Mouse (Mus musculus) cerebellum, postnatal 25 days (tissue): ENCODE results near the gene Fthl17e.
A peak's percentile ranks its signal among the peaks of the same experiment; 100 is the strongest.
"Not testable (repeated sequence)": the region's sequence is repeated elsewhere in the genome, so short reads cannot be mapped to it uniquely, and the experiment has no call there.

ENCODE experiments used
- DNase-seq, 2 experiments: peaks; one replicate each; pipeline ENCODE4 v3.0.0; 2021; ENCODE audit warnings: mixed read lengths in 2 of 2

Gene Fthl17e

DNA sequence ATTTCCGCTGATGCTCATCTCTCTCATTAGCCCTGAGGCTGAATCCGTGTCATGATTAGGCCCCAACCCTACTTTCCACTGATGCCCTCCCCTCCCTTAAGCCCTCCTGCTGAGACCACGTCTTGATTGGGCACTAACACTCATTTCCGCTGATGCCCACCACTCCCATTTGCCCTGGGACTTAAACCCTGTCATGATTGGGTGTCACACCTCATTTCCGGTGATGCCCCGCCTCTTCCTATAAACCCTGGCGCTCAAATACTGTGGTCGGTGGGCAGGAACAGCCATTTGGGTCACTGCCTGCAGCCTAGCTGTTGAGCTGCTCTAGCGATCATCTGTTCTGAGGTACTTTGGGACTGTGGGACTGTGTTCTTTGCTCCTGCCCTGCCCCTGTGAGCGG, at the start of gene Fthl17e:
Gene Fthl17e (plus strand): TSS at position 301 of the 400 bp plus-strand sequence.
- not testable (repeated sequence) for DNase-seq

DNA sequence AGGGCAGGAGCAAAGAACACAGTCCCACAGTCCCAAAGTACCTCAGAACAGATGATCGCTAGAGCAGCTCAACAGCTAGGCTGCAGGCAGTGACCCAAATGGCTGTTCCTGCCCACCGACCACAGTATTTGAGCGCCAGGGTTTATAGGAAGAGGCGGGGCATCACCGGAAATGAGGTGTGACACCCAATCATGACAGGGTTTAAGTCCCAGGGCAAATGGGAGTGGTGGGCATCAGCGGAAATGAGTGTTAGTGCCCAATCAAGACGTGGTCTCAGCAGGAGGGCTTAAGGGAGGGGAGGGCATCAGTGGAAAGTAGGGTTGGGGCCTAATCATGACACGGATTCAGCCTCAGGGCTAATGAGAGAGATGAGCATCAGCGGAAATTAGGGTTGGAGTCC, 46.6 kb upstream of the Fthl17e start, which contains the start of gene Fthl17d:
Gene Fthl17d (minus strand): TSS at position 101 of the 400 bp plus-strand sequence.
- DNase-seq: not testable (repeated sequence)

DNA sequence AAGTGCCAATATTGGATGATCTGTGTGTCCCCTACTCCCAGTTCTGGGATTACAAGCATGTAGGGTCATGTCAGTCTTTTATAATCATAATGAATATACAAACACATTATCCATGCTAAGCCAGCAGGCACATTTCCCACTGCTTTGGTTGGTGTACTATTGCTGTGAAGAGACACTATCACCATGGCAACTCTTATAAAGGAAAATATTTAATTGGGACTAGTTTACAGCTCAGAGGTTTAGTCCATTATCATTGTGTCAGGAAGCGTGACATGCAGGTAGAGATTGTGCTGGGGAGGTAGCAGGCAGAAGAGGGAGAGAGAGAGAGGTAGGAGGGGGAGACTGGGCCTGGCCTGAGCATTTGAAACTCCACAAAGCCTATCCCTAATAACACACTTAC, 17.2 kb upstream of the Fthl17e start:
- no peak for DNase-seq

DNA sequence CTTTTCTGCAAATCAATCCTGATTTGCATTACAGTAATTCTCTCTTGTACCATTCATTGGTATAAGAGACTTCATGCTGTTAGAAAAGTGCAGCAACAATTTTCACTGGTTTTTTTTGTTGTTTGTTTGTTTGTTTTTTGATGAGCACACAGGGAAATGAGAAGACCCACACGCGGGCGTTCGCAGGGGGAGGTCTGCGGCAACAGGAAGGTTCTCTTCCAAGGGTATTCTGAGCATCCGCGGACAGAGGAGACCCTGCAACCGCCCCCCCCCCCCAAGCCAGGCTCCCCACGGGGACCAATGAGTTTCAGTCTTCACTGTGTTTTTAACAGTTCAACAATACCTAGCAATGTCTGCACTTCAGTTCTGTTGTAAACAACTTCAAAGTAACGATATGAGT, 13.8 kb upstream of the Fthl17e start:
- no peak for DNase-seq

DNA sequence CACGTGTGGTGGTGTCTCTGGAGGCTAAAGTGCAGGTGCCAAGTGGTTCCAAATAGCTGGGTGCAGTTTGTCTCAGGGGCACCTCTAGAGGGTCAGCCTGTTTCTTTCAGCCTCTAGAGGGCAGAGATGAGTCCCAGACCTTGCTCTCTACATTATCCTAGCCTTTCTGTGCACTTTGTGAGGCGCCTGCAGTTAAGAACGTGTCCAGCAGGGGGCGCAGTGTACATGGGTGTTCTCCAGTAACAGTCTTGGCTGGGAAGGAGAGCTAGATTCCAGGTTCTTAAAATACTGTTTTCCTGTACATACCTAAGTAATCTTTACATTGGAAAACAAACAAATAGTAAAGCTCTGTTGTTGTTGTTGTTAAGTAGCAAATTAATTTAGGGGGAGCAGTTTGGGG, 8.3 kb downstream of the Fthl17e start:
- peak in 1 of 2 experiments; percentile 5 for DNase-seq

DNA sequence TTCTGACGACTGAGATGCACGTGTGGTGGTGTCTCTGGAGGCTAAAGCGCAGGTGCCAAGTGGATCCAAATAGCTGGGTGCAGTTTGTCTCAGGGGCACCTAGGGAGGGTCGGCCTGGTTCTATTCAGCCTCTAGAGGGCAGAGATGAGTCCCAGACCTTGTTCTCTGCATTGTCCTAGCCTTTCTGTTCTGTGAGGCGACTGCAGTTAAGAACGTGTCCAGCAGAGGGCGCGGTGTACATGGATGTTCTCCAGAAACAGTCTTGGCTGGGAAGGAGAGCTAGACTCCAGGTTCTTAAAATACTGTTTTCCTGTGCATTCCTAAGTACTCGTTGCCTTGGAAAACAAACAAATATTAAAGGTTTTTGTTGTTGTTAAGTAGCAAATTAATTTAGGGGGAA, 27.7 kb downstream of the Fthl17e start:
- peak; percentile 85 for DNase-seq

DNA sequence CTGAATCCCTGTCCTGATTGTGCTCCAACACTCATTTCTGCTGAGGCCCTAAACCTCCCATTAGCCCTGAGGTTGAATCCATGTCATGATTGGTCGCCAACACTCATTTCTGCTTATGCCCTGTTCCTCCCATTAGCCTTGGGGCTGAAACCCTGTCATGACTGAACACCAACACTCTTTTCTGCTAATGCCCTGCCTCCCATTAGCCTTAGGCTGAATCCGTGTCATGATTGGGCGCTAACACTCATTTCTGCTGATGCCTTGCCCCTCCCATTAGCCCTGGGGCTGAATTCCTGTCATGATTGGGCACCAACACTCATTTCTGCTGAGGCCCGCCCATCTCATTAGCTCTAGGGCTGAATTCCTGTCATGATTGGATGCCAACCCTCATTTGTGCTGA, 28.8 kb downstream of the Fthl17e start:
- DNase-seq: no peak

DNA sequence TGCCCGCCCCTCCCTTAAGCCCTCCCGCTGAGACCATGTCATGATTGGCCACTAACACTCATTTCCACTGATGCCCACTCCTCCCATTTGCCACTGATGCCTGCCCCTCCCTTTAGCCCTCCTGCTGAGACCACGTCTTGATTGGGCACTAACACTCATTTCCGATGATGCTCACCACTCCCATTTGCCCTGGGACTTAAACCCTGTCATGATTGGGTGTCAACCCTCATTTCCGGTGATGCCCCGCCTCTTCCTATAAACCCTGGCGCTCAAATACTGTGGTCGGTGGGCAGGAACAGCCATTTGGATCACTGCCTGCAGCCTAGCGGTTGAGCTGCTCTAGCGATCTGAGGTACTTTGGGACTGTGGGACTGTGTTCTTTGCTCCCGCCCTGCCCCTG, 29.4 kb downstream of the Fthl17e start, which contains the start of gene Fthl17f:
Gene Fthl17f (plus strand): TSS at position 301 of the 400 bp plus-strand sequence.
- not testable (repeated sequence) for DNase-seq

DNA sequence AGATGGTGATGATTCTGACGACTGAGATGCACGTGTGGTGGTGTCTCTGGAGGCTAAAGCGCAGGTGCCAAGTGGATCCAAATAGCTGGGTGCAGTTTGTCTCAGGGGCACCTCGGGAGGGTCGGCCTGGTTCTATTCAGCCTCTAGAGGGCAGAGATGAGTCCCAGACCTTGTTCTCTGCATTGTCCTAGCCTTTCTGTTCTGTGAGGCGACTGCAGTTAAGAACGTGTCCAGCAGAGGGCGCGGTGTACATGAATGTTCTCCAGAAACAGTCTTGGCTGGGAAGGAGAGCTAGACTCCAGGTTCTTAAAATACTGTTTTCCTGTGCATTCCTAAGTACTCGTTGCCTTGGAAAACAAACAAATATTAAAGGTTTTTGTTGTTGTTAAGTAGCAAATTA, 44.4 kb downstream of the Fthl17e start:
- DNase-seq: peak; percentile 54 to 86
